Mouse (Mus musculus): ENCODE results near the gene Trim34a. TPM values are rescaled to one million over a fixed set of nuclear protein-coding genes. Genes with fewer than 3 reads are reported as not detected.

The Trim34a gene
- polyA plus RNA-seq (2015; fragmentation: Nextera tagmentation; extraction: Ambion mirVana): 2.3 and 2.7 TPM in 2 replicates

DNA sequence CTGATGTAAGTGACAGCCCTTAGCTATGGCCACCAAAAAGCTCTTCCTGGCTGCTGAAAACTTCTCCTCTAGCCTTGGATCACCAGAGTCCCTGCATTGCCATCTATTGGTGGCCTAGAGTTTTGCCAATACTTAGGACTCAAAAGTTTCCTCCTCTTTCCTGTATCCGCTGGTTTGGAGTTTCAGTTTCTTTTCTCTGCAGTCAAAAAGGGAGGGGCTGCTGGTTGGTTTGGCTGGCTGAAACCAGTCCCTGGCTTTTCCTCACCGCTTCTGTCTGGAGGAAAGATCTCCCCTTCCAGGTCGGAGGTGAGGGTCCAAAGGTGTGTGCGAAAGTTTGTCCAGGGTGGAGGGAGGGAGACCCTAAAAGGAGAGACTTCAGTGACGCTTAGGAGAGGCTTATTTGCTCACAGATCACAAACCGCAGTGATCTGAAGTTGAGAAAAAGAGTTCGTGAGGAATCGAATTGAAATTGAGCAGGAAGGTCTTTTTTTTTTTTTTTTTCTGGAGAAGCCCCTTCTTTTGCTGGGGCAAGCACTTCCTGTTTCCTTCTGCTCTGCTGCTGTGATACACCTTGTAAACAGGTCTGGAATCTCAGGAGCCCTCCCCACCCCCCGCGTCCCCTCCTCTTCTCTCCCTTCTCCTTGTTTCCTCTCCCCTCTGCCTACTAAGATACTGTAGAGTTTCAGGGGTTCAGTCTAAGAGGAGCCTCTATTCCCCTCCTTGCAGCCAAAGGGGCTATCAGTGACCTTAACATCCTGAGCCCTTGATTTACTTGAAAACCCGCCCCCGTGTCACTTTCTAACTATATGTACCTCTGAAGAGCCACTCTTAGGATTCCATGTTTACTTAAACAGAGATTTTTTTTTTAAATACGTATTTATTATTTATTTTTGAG, at the start of gene Trim34a:
Gene Trim34a, plus strand, starts transcription at position 171 of the 895 bp plus-strand sequence.

DNA sequence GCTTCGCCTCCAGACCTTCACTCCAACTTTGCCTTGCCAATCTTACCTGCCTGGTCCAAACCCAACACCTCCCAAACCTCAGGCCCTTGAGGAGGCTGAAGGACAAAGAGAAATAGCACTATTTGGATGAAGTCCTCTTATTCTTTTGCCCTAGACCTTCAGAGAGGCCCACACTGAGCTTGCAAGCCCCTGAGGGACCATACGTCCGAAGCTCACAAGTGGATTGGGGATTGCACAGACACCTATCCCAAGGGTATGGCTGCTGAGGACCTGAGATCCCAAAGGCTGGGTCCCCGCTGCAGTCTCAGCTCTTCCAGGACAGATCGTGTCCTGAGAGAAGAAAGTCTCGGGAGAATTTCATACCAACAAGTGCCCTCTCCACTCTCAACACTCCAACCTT, 48.4 kb upstream of the Trim34a start, which contains the start of gene Olfr649:
Gene Olfr649, minus strand, starts transcription at position 101 of the 400 bp plus-strand sequence.

DNA sequence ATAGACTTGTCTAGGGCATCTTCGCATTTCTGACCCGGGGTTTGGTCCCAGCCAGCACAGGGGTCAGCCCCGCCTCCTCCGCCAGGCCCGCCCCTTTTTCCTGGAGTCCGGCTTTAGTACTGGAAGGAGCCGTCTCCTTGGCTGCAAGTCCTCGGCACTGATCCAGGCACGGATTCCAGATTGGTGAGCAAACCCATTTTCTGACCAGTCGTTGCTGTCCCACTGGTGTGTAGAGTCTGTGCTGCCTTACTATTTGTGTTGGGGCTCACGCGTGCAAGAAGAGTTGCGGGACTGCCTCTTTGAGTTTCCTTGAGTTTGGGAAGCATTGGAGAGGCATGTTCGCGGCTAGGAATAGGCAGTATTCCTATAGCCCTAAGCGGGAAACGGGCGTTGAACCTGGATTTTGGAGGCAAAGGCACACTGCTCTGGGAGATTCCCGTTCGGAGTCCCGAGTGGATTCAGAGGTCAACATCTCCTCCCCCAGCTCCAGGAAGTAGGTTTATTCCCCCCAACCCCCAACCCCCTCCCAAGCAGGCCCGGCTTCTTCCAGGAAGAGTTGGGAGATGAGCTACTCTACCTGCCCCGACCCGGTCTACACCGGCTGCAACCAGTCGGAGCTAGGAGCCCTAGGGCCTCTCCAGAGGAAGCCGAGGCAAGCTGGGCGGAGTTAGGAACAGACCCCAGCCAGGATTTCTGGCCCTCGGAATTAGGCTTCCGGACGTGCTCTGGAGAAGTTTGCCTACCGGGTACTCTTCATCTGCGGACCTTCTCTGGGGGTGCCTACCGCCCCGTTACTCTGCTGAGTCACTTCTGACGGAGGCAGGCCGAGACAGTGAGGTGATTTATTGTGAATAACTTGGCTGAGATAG, 25.3 kb upstream of the Trim34a start, which contains the start of gene Trim6:
Gene Trim6, plus strand, starts transcription at position 93 of the 869 bp plus-strand sequence.

DNA sequence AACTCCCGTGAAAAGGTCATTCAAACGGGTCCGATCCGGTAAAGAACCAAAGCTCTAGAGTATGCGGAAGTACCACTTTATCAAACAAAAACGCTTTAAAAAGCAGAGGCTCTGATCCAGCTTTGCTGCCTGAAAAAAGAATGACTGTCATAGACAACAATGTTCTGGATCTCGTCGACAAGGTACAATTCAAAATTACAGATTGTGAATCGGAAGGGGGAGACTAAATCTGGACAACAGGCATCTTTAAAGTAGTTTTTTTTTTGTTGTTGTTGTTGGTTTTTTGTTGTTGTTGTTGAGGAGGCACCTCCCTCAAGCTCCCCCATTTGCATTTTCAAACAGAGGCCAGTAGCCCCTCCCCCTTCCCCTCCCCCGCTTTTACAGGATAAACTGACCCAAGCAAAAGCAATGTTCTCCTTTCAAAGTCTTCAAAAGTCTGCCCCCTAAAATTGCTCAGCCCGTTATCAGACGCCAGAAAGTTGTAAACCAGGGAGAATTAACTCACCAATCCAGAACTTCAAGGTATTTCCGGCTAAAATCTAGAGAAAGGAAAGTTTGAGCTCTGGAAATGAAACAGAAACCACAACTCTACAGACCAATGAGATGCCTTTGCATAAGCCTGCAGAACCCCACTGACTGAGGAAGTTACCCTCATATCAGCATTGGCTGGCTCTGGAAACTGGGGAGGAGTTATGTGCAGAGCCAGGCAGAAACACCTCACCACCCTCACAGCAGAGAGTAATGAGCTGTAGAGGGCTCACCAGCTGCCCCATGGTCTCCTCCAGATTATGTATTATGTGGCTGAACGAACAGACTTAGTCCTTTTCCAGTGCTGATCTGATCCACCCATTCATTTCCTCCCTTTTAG, 43.6 kb downstream of the Trim34a start, which contains the start of gene Trim5:
Gene Trim5, minus strand, starts transcription at position 519 of the 868 bp plus-strand sequence.

Other genes starting within 250 kb of the Trim34a start
- not detected in 2 replicates for gene Olfr638, start 245.7 kb upstream of the Trim34a start, polyA plus RNA-seq (2015; fragmentation: Nextera tagmentation; extraction: Ambion mirVana)
- not detected in 2 replicates for gene Olfr639, start 227.2 kb upstream of the Trim34a start, polyA plus RNA-seq (2015; fragmentation: Nextera tagmentation; extraction: Ambion mirVana)
- not detected in 2 replicates for gene Olfr640, start 218.9 kb upstream of the Trim34a start, polyA plus RNA-seq (2015; fragmentation: Nextera tagmentation; extraction: Ambion mirVana)
- not detected in 2 replicates for gene Olfr641, start 209.0 kb upstream of the Trim34a start, polyA plus RNA-seq (2015; fragmentation: Nextera tagmentation; extraction: Ambion mirVana)
- not detected in 2 replicates for gene Olfr642, start 191.8 kb upstream of the Trim34a start, polyA plus RNA-seq (2015; fragmentation: Nextera tagmentation; extraction: Ambion mirVana)
- not detected in 2 replicates for gene 4930516K23Rik, start 183.0 kb upstream of the Trim34a start, polyA plus RNA-seq (2015; fragmentation: Nextera tagmentation; extraction: Ambion mirVana)
- gene Olfr644, start 172.6 kb upstream of the Trim34a start, polyA plus RNA-seq (2015; fragmentation: Nextera tagmentation; extraction: Ambion mirVana): not detected in 2 replicates
- not detected in 2 replicates for gene Olfr645, start 159.0 kb upstream of the Trim34a start, polyA plus RNA-seq (2015; fragmentation: Nextera tagmentation; extraction: Ambion mirVana)
- not detected in 2 replicates for gene Olfr646, start 139.6 kb upstream of the Trim34a start, polyA plus RNA-seq (2015; fragmentation: Nextera tagmentation; extraction: Ambion mirVana)
- gene Ubqln5, start 114.6 kb upstream of the Trim34a start, polyA plus RNA-seq (2015; fragmentation: Nextera tagmentation; extraction: Ambion mirVana): not detected in 2 replicates
- gene Olfr643, start 107.1 kb upstream of the Trim34a start, polyA plus RNA-seq (2015; fragmentation: Nextera tagmentation; extraction: Ambion mirVana): not detected in 2 replicates
- gene Ubqln3, start 101.2 kb upstream of the Trim34a start, polyA plus RNA-seq (2015; fragmentation: Nextera tagmentation; extraction: Ambion mirVana): not detected in 2 replicates
- gene Ubqlnl, start 93.9 kb upstream of the Trim34a start, polyA plus RNA-seq (2015; fragmentation: Nextera tagmentation; extraction: Ambion mirVana): not detected in 2 replicates
- not detected in 2 replicates for gene Olfm5, start 79.6 kb upstream of the Trim34a start, polyA plus RNA-seq (2015; fragmentation: Nextera tagmentation; extraction: Ambion mirVana)
- 0.05 and 0.07 TPM in 2 replicates for gene Olfr648, start 61.1 kb upstream of the Trim34a start, polyA plus RNA-seq (2015; fragmentation: Nextera tagmentation; extraction: Ambion mirVana)
- gene Olfr649, start 48.5 kb upstream of the Trim34a start, polyA plus RNA-seq (2015; fragmentation: Nextera tagmentation; extraction: Ambion mirVana): not detected in 2 replicates
- gene Trim6, start 25.7 kb upstream of the Trim34a start, polyA plus RNA-seq (2015; fragmentation: Nextera tagmentation; extraction: Ambion mirVana): 0.63 and 1.2 TPM in 2 replicates
- 0.36 and 0.41 TPM in 2 replicates for gene Trim5, start 43.6 kb downstream of the Trim34a start, polyA plus RNA-seq (2015; fragmentation: Nextera tagmentation; extraction: Ambion mirVana)
- 5.6 and 6.2 TPM in 2 replicates for gene Trim12a, start 71.0 kb downstream of the Trim34a start, polyA plus RNA-seq (2015; fragmentation: Nextera tagmentation; extraction: Ambion mirVana)
- gene Trim34b, start 85.0 kb downstream of the Trim34a start, polyA plus RNA-seq (2015; fragmentation: Nextera tagmentation; extraction: Ambion mirVana): 0.11 and 0.29 TPM in 2 replicates
- 2.0 and 2.2 TPM in 2 replicates for gene Trim12c, start 108.9 kb downstream of the Trim34a start, polyA plus RNA-seq (2015; fragmentation: Nextera tagmentation; extraction: Ambion mirVana)
- gene Trim30b, start 125.4 kb downstream of the Trim34a start, polyA plus RNA-seq (2015; fragmentation: Nextera tagmentation; extraction: Ambion mirVana): 0.14 and 0.67 TPM in 2 replicates
- gene Trim30c, start 156.4 kb downstream of the Trim34a start, polyA plus RNA-seq (2015; fragmentation: Nextera tagmentation; extraction: Ambion mirVana): 0.33 and 0.45 TPM in 2 replicates
- gene Trim30a, start 220.7 kb downstream of the Trim34a start, polyA plus RNA-seq (2015; fragmentation: Nextera tagmentation; extraction: Ambion mirVana): 2.1 and 3.0 TPM in 2 replicates

Measured in urinary bladder, postnatal 0 days (tissue).